Mouse (Mus musculus): ENCODE data around the gene Itga10. TPM values are rescaled to one million over a fixed set of nuclear protein-coding genes. Genes with fewer than 3 reads are reported as not detected.
"Not testable (repeated sequence)": the region's sequence is repeated elsewhere in the genome, so short reads cannot be mapped to it uniquely, and the experiment has no call there.

Itga10 gene
- under 1 TPM; 0.19 to 0.42 TPM for polyA plus RNA-seq (2017; shearing (Covaris generic))

- no peak for ATAC-seq
Measured at GRCm38 (mm10) chr3:96645018-96645649, at the start of gene Itga10. Itga10 (plus strand) TSS chr3:96645584.

- ATAC-seq = no peak
Measured at GRCm38 (mm10) chr3:96595661-96596060, 49.7 kb upstream of the Itga10 start.

GRCm38 (mm10) chr3:96596228-96596707 lies 49.1 kb upstream of the Itga10 start, which contains the start of gene Ankrd34a:
Ankrd34a (plus strand) TSS chr3:96596636.
- ATAC-seq = no peak

GRCm38 (mm10) chr3:96596855-96597254 lies 48.5 kb upstream of the Itga10 start:
- ATAC-seq = no peak

GRCm38 (mm10) chr3:96597435-96597891 lies 47.9 kb upstream of the Itga10 start:
- ATAC-seq = no peak

- ATAC-seq = no peak
Measured at GRCm38 (mm10) chr3:96598156-96599068, 47.0 kb upstream of the Itga10 start.

GRCm38 (mm10) chr3:96599069-96599393 lies 46.4 kb upstream of the Itga10 start:
- no peak for ATAC-seq

- no peak for ATAC-seq
Measured at GRCm38 (mm10) chr3:96599411-96599810, 46.0 kb upstream of the Itga10 start.

GRCm38 (mm10) chr3:96600639-96601250 lies 44.6 kb upstream of the Itga10 start, which contains the start of gene Lix1l:
Lix1l (plus strand) TSS chr3:96601149.
- peak; percentile 96 for ATAC-seq

- no peak for ATAC-seq
Measured at GRCm38 (mm10) chr3:96601251-96601787, 44.1 kb upstream of the Itga10 start.

GRCm38 (mm10) chr3:96601941-96602703 lies 43.3 kb upstream of the Itga10 start:
- no peak for ATAC-seq

GRCm38 (mm10) chr3:96602704-96603084 lies 42.7 kb upstream of the Itga10 start:
- ATAC-seq = no peak

GRCm38 (mm10) chr3:96603311-96603710 lies 42.1 kb upstream of the Itga10 start:
- no peak for ATAC-seq

GRCm38 (mm10) chr3:96606007-96606406 lies 39.4 kb upstream of the Itga10 start:
- not testable (repeated sequence) for ATAC-seq

GRCm38 (mm10) chr3:96606618-96607017 lies 38.8 kb upstream of the Itga10 start:
- ATAC-seq = no peak

- ATAC-seq = no peak
Measured at GRCm38 (mm10) chr3:96617941-96618340, 27.4 kb upstream of the Itga10 start.

GRCm38 (mm10) chr3:96623201-96623600 lies 22.2 kb upstream of the Itga10 start:
- no peak for ATAC-seq

GRCm38 (mm10) chr3:96629729-96630600 lies 15.4 kb upstream of the Itga10 start, which contains the start of gene Rbm8a:
Rbm8a (plus strand) TSS chr3:96629933.
- peak; percentile 99 for ATAC-seq

- no peak for ATAC-seq
Measured at GRCm38 (mm10) chr3:96632058-96632457, 13.3 kb upstream of the Itga10 start.

GRCm38 (mm10) chr3:96634015-96634414 lies 11.4 kb upstream of the Itga10 start:
- no peak for ATAC-seq
